Mouse (Mus musculus) liver, embryonic 14.5 days (tissue): ENCODE results near the gene Col23a1. TPM values are rescaled to one million over a fixed set of nuclear protein-coding genes. Genes with fewer than 3 reads are reported as not detected.

ENCODE experiments used
- ATAC-seq: fragments of 200-750 bp; cut with Nextera tagmentation; 2 replicates; pipeline ENCODE4 v1.8.0; 2017; ENCODE audit warnings: moderate number of reproducible peaks, mild to moderate bottlenecking, moderate library complexity; ENCODE audit not compliant: insufficient read depth
- DNase-seq, 3 experiments: peaks; one replicate each; pipeline ENCODE4 v3.0.0-alpha.2; 2012 to 2013; ENCODE audit warnings: low read depth in 3 of 3, low spot score in 3 of 3
- H3K27ac ChIP-seq: fragments of 300-500 bp; sonication (generic); 2 replicates; pipeline ENCODE4 v1.5.1; 2014; ENCODE audit warnings: moderate library complexity, mild to moderate bottlenecking, control low read depth, inconsistent platforms
- H3K27me3 ChIP-seq: fragments of 300-500 bp; sonication (generic); 2 replicates; pipeline ENCODE4 v1.6.1; 2014; ENCODE audit warnings: mild to moderate bottlenecking, low read length, moderate library complexity; ENCODE audit not compliant: control insufficient read depth, insufficient read depth
- H3K36me3 ChIP-seq: fragments of 300-500 bp; sonication (generic); replicated peaks from 2 replicates; pipeline ENCODE4 v1.6.1; 2014; ENCODE audit warnings: low read depth; ENCODE audit not compliant: control insufficient read depth, insufficient read depth
- H3K4me1 ChIP-seq, 2 experiments: fragments of 200-500 bp in 1 of 2; fragments of 300-500 bp in 1 of 2; sonication (generic) in 1 of 2; replicated peaks; 2 replicates each; pipeline ENCODE4 v1.6.1; 2012 to 2014; ENCODE audit warnings: antibody characterized with exemption in 1 of 2, inconsistent platforms in 1 of 2, low read length in 1 of 2; ENCODE audit not compliant: control insufficient read depth in 2 of 2, insufficient read depth in 2 of 2
- H3K4me2 ChIP-seq: fragments of 300-500 bp; sonication (generic); 2 replicates; pipeline ENCODE4 v1.6.1; 2014; ENCODE audit warnings: low read depth, mild to moderate bottlenecking, control low read depth, moderate library complexity
- H3K4me3 ChIP-seq, 2 experiments: fragments of 200-500 bp in 1 of 2; fragments of 300-500 bp in 1 of 2; sonication (generic) in 1 of 2; 2 replicates each; pipeline ENCODE4 v1.5.1; 2012 to 2014; ENCODE audit warnings: low read depth in 2 of 2, low read length in 2 of 2, mild to moderate bottlenecking in 2 of 2, control low read depth in 1 of 2, inconsistent platforms in 1 of 2, moderate library complexity in 1 of 2; ENCODE audit not compliant: insufficient read depth in 1 of 2
- H3K9ac ChIP-seq: fragments of 300-500 bp; sonication (generic); replicated peaks from 2 replicates; pipeline ENCODE4 v1.6.1; 2014; ENCODE audit warnings: mild to moderate bottlenecking, control low read depth, moderate library complexity
- H3K9me3 ChIP-seq: fragments of 300-500 bp; sonication (generic); 2 replicates; pipeline ENCODE4 v1.6.1; 2016; ENCODE audit warnings: low read length, mixed read lengths; ENCODE audit not compliant: control insufficient read depth
- CTCF ChIP-seq: IDR thresholded peaks from 2 replicates; pipeline ENCODE4 v1.5.1; 2016; ENCODE audit warnings: antibody characterized with exemption, low read depth, control low read depth
- EP300 ChIP-seq: IDR thresholded peaks from 2 replicates; pipeline ENCODE4 v1.6.1; 2016; ENCODE audit warnings: antibody characterized with exemption, low read depth
- WGBS: fragments of 180-500 bp; shearing (Covaris S2); extraction: QIAGEN DNeasy Blood & Tissue Kit; methylation state at CpG from one replicate; pipeline ENCODE4 v1.1.7; 2014; ENCODE audit not compliant: insufficient replicate concordance; 5-methylcytosine and 5-hydroxymethylcytosine counted together
- polyA plus RNA-seq, 2 experiments: library from polyadenylated mRNA; depleted of rRNA in 1 of 2; stranded (reverse) in 1 of 2; unstranded in 1 of 2; fragments of >200 nt; fragmentation: Nextera tagmentation in 1 of 2; extraction: Ambion mirVana in 1 of 2; gene quantifications; 2 replicates each; pipeline versions ENCODE4 v1.2.1 to v1.2.3; 2012 to 2014

Gene Col23a1
- polyA plus RNA-seq, 2 experiments = 0.11 to 0.19 TPM

GRCm38 (mm10) chr11:51587059-51587458, 297.3 kb downstream of the Col23a1 start:
- no peak overlapping the region for H3K9ac ChIP-seq
- H3K36me3 ChIP-seq = peaks cover 39% of the 10 kb centered on the region
- no peak overlapping the region; the same call in 1 of the 2 replicates for H3K4me2 ChIP-seq
- H3K27me3 ChIP-seq = no peaks in the 10 kb centered on the region
- DNase-seq = no peak
- H3K4me1 ChIP-seq = peaks cover 18 to 27% of the 10 kb centered on the region in 2 experiments
- no peak overlapping the region for H3K27ac ChIP-seq
- no peak overlapping the region for H3K4me3 ChIP-seq
- no peak for ATAC-seq
- no peaks in the 10 kb centered on the region for H3K9me3 ChIP-seq
- WGBS = 78% methylated on average over 1 of the region's 1 CpGs
- TF ChIP-seq CTCF (no peak), EP300 (no peak)

- peaks cover 17 to 22% of the 10 kb centered on the region in 2 experiments for H3K4me1 ChIP-seq
- no peak for DNase-seq
- H3K4me3 ChIP-seq = no peak overlapping the region
- TF ChIP-seq CTCF (no peak), EP300 (no peak)
- no peak overlapping the region for H3K4me2 ChIP-seq
- H3K9ac ChIP-seq = no peak overlapping the region
- H3K9me3 ChIP-seq = no peaks in the 10 kb centered on the region
- no peak overlapping the region for H3K27ac ChIP-seq
- H3K27me3 ChIP-seq = no peaks in the 10 kb centered on the region
- H3K36me3 ChIP-seq = peaks cover 57% of the 10 kb centered on the region
- 86% methylated on average over 3 of the region's 3 CpGs for WGBS
- no peak for ATAC-seq
Observed at GRCm38 (mm10) chr11:51588833-51589232, 299.1 kb downstream of the Col23a1 start.

- H3K4me2 ChIP-seq = no peak overlapping the region
- H3K9me3 ChIP-seq = no peaks in the 10 kb centered on the region
- no peaks in the 10 kb centered on the region for H3K27me3 ChIP-seq
- H3K9ac ChIP-seq = no peak overlapping the region
- peaks cover 12 to 17% of the 10 kb centered on the region in 2 experiments for H3K4me1 ChIP-seq
- DNase-seq (no peak), ATAC-seq (no peak)
- H3K4me3 ChIP-seq = no peak overlapping the region
- no peak overlapping the region for H3K27ac ChIP-seq
- TF ChIP-seq CTCF (no peak), EP300 (no peak)
- H3K36me3 ChIP-seq = peaks cover 64% of the 10 kb centered on the region
Observed at GRCm38 (mm10) chr11:51590002-51590401, 300.3 kb downstream of the Col23a1 start.

- no peak for TF ChIP-seq CTCF
- TF ChIP-seq EP300 = no peak
- 71% methylated on average over 7 of the region's 7 CpGs for WGBS
- peaks cover 75% of the 10 kb centered on the region for H3K36me3 ChIP-seq
- H3K27me3 ChIP-seq = no peaks in the 10 kb centered on the region
- H3K4me2 ChIP-seq = no peak overlapping the region
- DNase-seq (no peak), ATAC-seq (no peak)
- peaks cover 1 to 8% of the 10 kb centered on the region in 2 experiments; a peak in 2 of 4 replicates for H3K4me1 ChIP-seq
- no peak overlapping the region for H3K4me3 ChIP-seq
- no peaks in the 10 kb centered on the region for H3K9me3 ChIP-seq
- no peak overlapping the region for H3K27ac ChIP-seq
- no peak overlapping the region for H3K9ac ChIP-seq
Observed at GRCm38 (mm10) chr11:51591168-51591567, 301.4 kb downstream of the Col23a1 start.

- DNase-seq = no peak
- TF ChIP-seq EP300 (no peak), CTCF (no peak)
- Histone ChIP-seq H3K9ac (no peak overlapping the region), H3K4me1 (0 out of 4 replicates have a peak, but pooled peaks cover 0 to 3% of the 10 kb centered on the region in 2 experiments), H3K27me3 (no peaks in the 10 kb centered on the region), H3K4me2 (no peak overlapping the region), H3K27ac (no peak overlapping the region), H3K4me3 (no peak overlapping the region), H3K9me3 (no peaks in the 10 kb centered on the region), H3K36me3 (peaks cover 76% of the 10 kb centered on the region)
- ATAC-seq = no peak
- 81% methylated on average over 7 of the region's 7 CpGs for WGBS
Observed at GRCm38 (mm10) chr11:51591915-51592314, 302.2 kb downstream of the Col23a1 start.
